Mouse (Mus musculus) megakaryocyte, embryonic 14.5 days (primary cell): ENCODE measurements around the gene Rad51b. TPM values are rescaled to one million over a fixed set of nuclear protein-coding genes. Genes with fewer than 3 reads are reported as not detected.

Experiments used
- H3K27me3 ChIP-seq: replicated peaks from 2 replicates; pipeline ENCODE3; 2012; ENCODE audit warnings: inconsistent platforms
- H3K36me3 ChIP-seq: replicated peaks from 2 replicates; pipeline ENCODE3; 2012; ENCODE audit warnings: low read length, inconsistent platforms, mixed read lengths
- H3K4me1 ChIP-seq: 2 replicates; pipeline ENCODE4 v1.6.1; 2012; ENCODE audit warnings: inconsistent platforms
- H3K4me3 ChIP-seq: replicated peaks from 2 replicates; pipeline ENCODE3; 2012; ENCODE audit warnings: moderate library complexity, mild to moderate bottlenecking, inconsistent platforms
- H3K9me3 ChIP-seq: 2 replicates; pipeline ENCODE4 v1.6.1; 2012; ENCODE audit warnings: inconsistent platforms
- FLI1 ChIP-seq: IDR thresholded peaks from 2 replicates; pipeline ENCODE4 v1.6.1; 2012; ENCODE audit warnings: low read length, inconsistent platforms, mixed read lengths
- GATA1 ChIP-seq: IDR thresholded peaks from 3 replicates; pipeline ENCODE4 v1.6.1; 2012; ENCODE audit warnings: mixed read lengths, low read length, inconsistent platforms, borderline replicate concordance
- polyA plus RNA-seq: library from polyadenylated mRNA; stranded (reverse); fragments of >175 nt; gene quantifications from 2 replicates; pipeline ENCODE4 v1.2.3, GENCODE M21; 2012; ENCODE audit warnings: low replicate concordance; ENCODE audit not compliant: insufficient read depth

Rad51b gene
- polyA plus RNA-seq, 1 experiment = 0.30 TPM

DNA sequence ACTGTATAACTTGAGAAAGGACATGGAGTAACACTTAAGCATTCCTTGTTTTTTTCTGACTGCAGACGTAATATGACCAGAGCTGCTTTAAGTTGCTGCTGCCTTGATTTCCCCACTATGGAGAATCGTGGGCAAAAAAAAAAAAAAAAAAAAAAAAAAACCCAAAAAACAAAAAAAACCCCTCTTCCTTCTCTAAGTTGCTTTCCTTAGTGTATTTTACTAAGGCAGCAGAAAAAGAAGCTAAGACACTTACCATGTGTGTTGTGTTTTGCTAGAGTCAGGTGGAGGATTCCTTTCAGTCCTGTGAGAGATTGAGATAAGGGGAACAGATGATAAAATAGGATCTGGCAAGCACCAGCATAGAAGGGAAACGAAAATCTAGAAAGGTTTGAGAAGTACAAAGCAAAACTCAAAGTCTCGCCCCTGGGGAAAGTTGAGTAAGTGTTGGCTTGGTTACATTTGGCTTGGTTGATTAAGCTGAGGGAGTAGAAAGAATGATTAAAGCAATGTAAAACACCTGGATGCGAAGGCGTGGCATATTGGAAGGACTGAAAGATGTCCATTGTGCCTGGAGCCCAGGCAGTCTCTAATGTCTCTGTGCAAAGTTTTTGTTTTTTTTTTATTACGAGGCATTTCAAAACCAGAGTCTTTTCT lies 72.6 kb downstream of the Rad51b start:
- no peaks in the 10 kb centered on the region for H3K36me3 ChIP-seq
- no peak for TF ChIP-seq FLI1
- no peak for TF ChIP-seq GATA1
- no peak overlapping the region for H3K4me3 ChIP-seq
- H3K9me3 ChIP-seq = peaks cover 6% of the 10 kb centered on the region; the same call in 1 of the 2 replicates
- H3K4me1 ChIP-seq = peaks cover 6% of the 10 kb centered on the region
- no peaks in the 10 kb centered on the region for H3K27me3 ChIP-seq

DNA sequence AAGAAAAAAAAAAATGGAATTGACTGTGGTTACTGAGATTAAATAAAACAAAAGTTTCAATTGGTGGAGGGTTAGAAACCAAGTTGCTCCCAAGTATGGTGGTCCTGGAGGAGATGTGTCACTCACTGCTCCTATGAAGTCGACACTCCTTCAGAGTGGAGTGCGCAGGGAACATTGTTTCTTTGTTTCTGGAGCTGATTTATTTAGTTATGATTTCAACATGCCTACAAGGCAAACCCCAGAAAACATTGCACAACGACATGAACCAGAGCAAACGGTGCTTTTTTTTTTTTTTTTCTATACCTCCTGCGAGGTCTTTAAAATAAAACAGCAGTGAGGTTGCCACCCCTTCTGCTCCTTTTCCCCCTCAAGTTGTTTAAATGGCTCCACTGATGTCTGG lies 75.6 kb downstream of the Rad51b start:
- no peaks in the 10 kb centered on the region for H3K36me3 ChIP-seq
- no peaks in the 10 kb centered on the region for H3K27me3 ChIP-seq
- peaks cover 6% of the 10 kb centered on the region for H3K4me1 ChIP-seq
- TF ChIP-seq GATA1 (no peak), FLI1 (no peak)
- no peak overlapping the region for H3K4me3 ChIP-seq
- peaks cover under 1% of the 10 kb centered on the region; the same call in 1 of the 2 replicates for H3K9me3 ChIP-seq

DNA sequence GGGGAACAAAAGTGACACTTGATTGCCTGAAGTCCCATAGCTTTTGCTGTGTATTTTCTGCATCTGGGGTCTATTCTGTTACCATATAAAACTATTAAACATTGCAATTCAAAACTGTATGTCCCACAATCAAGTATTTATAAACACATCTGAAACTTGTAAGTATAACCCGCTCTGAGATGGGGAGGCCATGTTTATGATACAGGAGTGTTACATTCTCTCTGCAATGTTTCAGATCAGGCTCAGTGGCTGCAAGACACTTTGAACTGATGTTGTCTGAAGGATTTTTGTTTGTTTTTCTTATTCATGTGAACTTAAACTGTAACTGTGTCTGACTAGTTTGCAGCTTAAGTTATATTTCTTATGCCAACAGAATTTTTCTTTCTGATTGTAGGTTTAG lies 80.3 kb downstream of the Rad51b start:
- no peaks in the 10 kb centered on the region for H3K36me3 ChIP-seq
- no peak overlapping the region for H3K4me3 ChIP-seq
- H3K27me3 ChIP-seq = no peaks in the 10 kb centered on the region
- no peaks in the 10 kb centered on the region for H3K9me3 ChIP-seq
- 0 out of 2 replicates have a peak, but pooled peaks cover 3% of the 10 kb centered on the region for H3K4me1 ChIP-seq
- no peak for TF ChIP-seq FLI1
- TF ChIP-seq GATA1 = no peak

DNA sequence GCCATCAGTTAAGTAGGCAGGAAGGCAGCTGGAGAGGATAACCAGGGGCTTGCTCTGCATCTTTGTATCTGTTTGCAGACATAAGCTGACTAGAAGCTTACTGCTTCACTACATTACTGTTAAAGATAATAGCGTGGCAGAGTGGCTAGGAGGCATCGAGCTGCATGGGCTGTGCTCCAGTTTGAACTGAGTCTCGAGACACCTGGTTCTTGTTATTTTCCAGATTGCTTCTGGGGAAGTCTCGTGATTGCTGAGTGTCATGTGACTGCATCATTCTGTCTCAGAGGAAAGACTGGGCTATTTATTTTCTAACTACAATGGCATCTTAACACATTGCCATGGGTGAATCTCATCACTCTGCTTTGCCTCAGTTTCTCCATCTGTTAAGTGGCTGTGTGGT lies 80.8 kb downstream of the Rad51b start:
- TF ChIP-seq FLI1 = no peak
- TF ChIP-seq GATA1 = no peak
- Histone ChIP-seq H3K27me3 (no peaks in the 10 kb centered on the region), H3K4me1 (0 out of 2 replicates have a peak, but pooled peaks cover 3% of the 10 kb centered on the region), H3K9me3 (no peaks in the 10 kb centered on the region), H3K4me3 (no peak overlapping the region), H3K36me3 (no peaks in the 10 kb centered on the region)

DNA sequence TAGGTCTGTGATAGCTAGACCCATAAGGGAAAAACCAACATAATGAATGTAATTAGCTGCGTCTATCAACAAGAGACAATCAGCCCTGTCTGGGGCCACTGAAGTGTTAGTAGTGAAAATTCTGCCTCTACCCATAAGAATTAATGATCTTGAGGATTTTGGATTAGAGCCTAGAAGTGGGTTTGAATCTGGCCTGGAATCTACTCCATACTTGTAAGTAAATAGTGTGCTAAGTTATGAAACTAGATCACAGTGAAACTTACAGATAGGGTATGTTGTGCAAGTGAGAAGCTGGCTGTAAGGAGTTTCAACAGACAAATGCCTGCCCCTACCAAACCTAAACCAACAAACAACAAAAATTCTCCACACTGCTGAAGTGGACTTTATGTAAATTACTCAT lies 83.1 kb downstream of the Rad51b start:
- no peaks in the 10 kb centered on the region for H3K9me3 ChIP-seq
- 0 out of 2 replicates have a peak, but pooled peaks cover 3% of the 10 kb centered on the region for H3K4me1 ChIP-seq
- H3K36me3 ChIP-seq = no peaks in the 10 kb centered on the region
- no peak overlapping the region for H3K4me3 ChIP-seq
- TF ChIP-seq GATA1 = no peak
- TF ChIP-seq FLI1 = no peak
- H3K27me3 ChIP-seq = no peaks in the 10 kb centered on the region

DNA sequence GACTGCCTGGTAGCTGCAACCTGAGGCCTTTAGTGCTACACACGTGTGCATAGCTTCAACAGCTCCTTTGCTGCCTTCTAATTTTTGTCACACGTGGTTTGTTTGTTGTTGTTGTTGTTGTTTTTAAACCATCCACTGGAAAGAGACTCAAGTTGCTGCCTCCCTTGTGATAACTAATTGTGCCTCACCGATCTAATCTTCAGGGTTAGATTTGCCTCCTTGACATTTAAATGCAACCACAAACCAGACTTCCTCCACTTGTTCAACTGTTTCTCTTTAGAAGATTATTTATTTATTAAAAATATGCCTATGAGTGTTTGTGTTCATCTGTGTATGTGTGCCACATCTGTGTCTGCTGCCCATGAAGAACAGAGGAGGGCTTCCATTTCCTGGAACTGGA lies 84.4 kb downstream of the Rad51b start:
- no peaks in the 10 kb centered on the region for H3K36me3 ChIP-seq
- 0 out of 2 replicates have a peak, but pooled peaks cover 3% of the 10 kb centered on the region for H3K4me1 ChIP-seq
- no peaks in the 10 kb centered on the region for H3K9me3 ChIP-seq
- no peak for TF ChIP-seq FLI1
- TF ChIP-seq GATA1 = no peak
- no peaks in the 10 kb centered on the region for H3K27me3 ChIP-seq
- no peak overlapping the region for H3K4me3 ChIP-seq

DNA sequence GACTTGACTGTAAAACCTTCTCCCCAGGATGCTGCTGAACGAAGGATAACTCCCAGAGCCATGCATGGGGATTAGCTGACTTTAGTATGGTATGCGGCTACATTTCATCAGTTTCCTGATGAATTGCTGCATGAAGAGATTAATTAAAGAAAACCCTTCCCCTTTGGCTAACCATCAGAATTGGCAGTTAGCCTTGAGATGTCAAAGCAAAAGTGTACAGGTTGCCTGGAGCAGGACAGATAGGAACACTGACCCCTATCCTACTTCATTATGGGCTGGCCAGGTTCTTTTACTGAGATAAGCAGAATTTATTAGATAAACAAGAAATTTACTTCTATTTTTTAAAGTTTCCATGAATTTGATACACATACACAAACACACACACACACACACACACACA lies 85.3 kb downstream of the Rad51b start:
- no peaks in the 10 kb centered on the region for H3K27me3 ChIP-seq
- no peaks in the 10 kb centered on the region for H3K36me3 ChIP-seq
- 0 out of 2 replicates have a peak, but pooled peaks cover 3% of the 10 kb centered on the region for H3K4me1 ChIP-seq
- no peaks in the 10 kb centered on the region for H3K9me3 ChIP-seq
- no peak overlapping the region for H3K4me3 ChIP-seq
- TF ChIP-seq FLI1 (no peak), GATA1 (no peak)

DNA sequence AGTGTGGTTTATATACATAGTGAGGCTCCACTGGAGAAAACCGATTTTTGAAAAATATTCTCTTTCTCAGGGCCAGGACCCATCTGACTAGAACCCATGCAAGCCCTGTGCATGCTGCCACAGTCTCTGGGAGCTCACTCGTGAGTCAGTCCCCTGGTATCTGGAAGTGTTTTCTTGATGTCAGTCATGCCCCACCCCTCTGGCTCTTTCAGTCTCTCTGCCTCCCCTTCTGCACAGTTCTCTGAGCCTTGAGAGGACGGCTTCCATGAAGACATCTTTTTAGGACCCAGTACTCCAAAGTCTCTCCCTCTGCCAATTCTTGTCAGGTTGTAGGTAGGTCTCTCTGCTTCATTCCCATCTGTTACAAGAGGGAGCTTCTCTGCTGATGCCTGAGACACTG lies 86.5 kb downstream of the Rad51b start:
- Histone ChIP-seq H3K4me1 (no peaks in the 10 kb centered on the region), H3K4me3 (no peak overlapping the region), H3K9me3 (no peaks in the 10 kb centered on the region), H3K27me3 (no peaks in the 10 kb centered on the region), H3K36me3 (no peaks in the 10 kb centered on the region)
- TF ChIP-seq FLI1 (no peak), GATA1 (no peak)

DNA sequence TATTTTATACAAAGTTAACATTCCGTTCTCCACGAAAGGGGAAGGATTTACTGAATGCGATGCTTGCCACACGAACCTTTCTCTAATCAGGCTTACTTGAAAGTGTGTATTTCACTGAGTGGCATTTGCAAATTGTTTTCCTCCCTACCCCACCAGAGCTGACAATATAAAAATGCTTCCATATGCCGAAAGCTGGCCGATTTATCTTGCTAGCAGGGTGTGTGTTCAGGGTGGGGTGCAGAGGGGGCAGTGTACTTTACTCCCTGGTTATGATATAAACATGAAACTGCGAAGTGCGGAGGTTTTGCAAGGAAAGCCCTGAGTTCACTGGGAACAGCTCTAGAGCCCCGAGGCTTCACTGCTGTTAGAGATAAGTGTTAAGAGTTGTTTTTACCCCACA lies 87.7 kb downstream of the Rad51b start:
- H3K4me1 ChIP-seq = no peaks in the 10 kb centered on the region
- H3K9me3 ChIP-seq = no peaks in the 10 kb centered on the region
- TF ChIP-seq GATA1 = no peak
- no peak for TF ChIP-seq FLI1
- no peaks in the 10 kb centered on the region for H3K36me3 ChIP-seq
- H3K4me3 ChIP-seq = no peak overlapping the region
- H3K27me3 ChIP-seq = no peaks in the 10 kb centered on the region

DNA sequence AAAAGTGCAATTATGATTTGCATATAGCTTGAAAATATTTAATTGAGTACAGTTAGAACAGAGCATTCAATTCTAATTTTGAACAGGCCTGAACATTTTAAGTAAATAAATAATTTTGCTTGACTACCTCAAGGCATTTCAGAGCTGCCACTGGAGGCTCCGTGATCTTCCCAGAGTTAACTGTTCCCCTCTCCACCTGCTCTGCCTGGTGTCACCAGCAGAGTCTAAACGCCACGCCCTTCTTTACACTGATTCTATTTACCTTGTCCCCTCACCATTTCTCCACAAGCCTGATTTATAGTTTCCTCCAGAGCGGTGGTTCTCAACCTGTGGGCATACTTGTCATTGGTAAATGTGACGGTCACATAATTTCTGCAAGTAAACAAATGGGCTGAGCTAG lies 88.1 kb downstream of the Rad51b start:
- H3K27me3 ChIP-seq = no peaks in the 10 kb centered on the region
- H3K4me3 ChIP-seq = no peak overlapping the region
- no peaks in the 10 kb centered on the region for H3K9me3 ChIP-seq
- no peaks in the 10 kb centered on the region for H3K4me1 ChIP-seq
- H3K36me3 ChIP-seq = no peaks in the 10 kb centered on the region
- TF ChIP-seq FLI1 (no peak), GATA1 (no peak)
